Mouse (Mus musculus) lung, adult 18-20 months (tissue): ENCODE measurements around the gene Dnaic2.

Experiments
- DNase-seq, 2 experiments: peaks; one replicate each; pipeline ENCODE4 v3.0.0; 2022; ENCODE audit warnings: mixed read lengths in 2 of 2

The Dnaic2 gene

GRCm38 (mm10) chr11:114801906-114802305 is 74.7 kb downstream of the Dnaic2 start:
- no peak for DNase-seq

- DNase-seq, result no peak
Measured at GRCm38 (mm10) chr11:114802540-114803267, 75.5 kb downstream of the Dnaic2 start.

- no peak for DNase-seq
Measured at GRCm38 (mm10) chr11:114803990-114804389, 76.8 kb downstream of the Dnaic2 start.

GRCm38 (mm10) chr11:114807025-114807424 is 79.8 kb downstream of the Dnaic2 start:
- no peak for DNase-seq
